Mouse (Mus musculus) layer of hippocampus, postnatal 14 days (tissue): ENCODE measurements around the gene Kmt2d. TPM values are rescaled to one million over a fixed set of nuclear protein-coding genes. Genes with fewer than 3 reads are reported as not detected.
A peak's percentile ranks its signal among the peaks of the same experiment; 100 is the strongest.

Source experiments
- DNase-seq, 2 experiments: peaks; one replicate each; pipeline ENCODE4 v3.0.0; 2021 to 2022; ENCODE audit warnings: low spot score in 2 of 2, mixed read lengths in 1 of 2
- total RNA-seq, 2 experiments: library from RNA; stranded (reverse); gene quantifications; 2 replicates each; pipeline ENCODE4 v1.2.3; 2021

The Kmt2d gene
- total RNA-seq, 2 experiments from 2014 or later, result 71.7 to 83.1 TPM

- peak; percentile 90 for DNase-seq
Observed at GRCm38 (mm10) chr15:98804054-98804453, 67.0 kb downstream of the Kmt2d start.

GRCm38 (mm10) chr15:98802926-98803325, 68.1 kb downstream of the Kmt2d start:
- DNase-seq, result no peak

- peak; percentile 68 to 74 for DNase-seq
Observed at GRCm38 (mm10) chr15:98799396-98799795, 71.6 kb downstream of the Kmt2d start.

DNA sequence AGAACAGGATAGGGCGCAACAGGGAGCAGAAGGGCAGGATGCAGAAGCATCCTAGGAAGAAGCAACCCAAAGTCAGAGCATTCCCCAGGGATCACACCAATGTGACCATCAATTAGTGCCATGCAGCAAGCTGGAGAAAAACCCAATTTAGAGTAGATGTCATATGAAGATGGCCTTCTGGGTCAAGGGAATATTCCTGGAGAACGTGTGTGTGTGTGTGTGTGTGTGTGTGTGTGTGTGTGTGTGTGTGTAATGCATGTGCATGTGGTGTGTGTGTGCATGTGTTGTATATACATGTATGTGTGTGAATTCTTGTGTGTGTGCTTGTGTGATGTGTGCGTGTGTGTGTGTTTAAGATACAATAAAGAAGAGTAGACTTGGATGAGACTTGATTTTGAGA, 72.1 kb downstream of the Kmt2d start:
- DNase-seq, result no peak

DNA sequence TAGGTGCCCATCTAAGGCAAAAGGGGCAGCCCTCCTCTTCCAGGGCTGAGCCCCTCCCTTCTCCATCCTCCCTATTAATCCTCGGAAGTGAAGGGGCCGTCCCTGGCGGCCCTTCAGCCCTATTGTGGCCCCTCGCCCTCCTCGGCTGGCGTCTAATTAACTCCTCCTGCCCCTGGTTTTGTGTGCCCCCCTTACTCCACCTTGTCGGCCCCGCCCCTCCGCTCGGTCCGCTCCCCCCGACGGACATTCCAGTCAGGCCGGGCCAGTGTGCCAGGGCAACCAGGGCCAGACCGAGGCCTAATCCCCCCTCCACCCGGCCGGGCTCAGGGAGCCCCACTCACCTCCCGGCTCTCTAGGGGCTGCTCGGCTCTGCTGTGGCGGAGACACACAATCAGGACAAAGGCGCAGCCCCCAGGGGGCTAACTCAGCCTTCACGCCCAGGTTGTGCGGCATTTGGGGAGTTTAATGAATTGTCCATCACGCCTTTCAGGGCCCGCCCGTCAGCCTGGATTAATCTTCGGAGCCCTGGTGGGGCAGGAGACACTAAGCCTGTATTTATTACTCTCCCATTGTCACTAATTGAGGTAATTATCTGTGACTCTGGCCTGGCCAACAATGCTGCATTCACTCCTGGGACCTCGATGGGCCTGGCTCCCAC, 73.0 kb downstream of the Kmt2d start:
- DNase-seq, result no peak

GRCm38 (mm10) chr15:98796803-98797595, 74.0 kb downstream of the Kmt2d start:
- DNase-seq, result no peak

- DNase-seq, result no peak
Observed at GRCm38 (mm10) chr15:98793141-98793698, 77.8 kb downstream of the Kmt2d start.

- DNase-seq, result no peak
Observed at GRCm38 (mm10) chr15:98792233-98793020, 78.6 kb downstream of the Kmt2d start.

- no peak for DNase-seq
Observed at GRCm38 (mm10) chr15:98791771-98792170, 79.2 kb downstream of the Kmt2d start.

DNA sequence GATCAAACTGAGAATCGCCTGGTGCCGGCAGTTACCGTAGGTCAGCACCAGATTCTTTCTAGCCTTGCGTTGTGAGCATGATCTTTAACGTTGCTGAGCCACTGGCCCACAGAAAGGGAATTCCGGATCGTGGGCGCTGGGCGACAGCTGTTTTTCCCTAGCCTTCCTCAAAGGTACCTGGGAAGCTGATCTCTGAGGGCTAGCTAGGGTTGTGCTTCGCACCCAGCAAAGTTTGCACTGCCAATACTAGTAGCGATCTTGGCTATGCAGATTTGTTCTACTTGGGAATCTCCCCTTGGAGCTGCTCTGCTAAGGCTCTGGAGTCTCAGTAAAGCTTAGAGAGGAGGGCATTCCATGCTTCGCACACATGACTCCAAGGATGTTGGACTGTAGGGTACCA, 79.8 kb downstream of the Kmt2d start:
- no peak for DNase-seq

DNA sequence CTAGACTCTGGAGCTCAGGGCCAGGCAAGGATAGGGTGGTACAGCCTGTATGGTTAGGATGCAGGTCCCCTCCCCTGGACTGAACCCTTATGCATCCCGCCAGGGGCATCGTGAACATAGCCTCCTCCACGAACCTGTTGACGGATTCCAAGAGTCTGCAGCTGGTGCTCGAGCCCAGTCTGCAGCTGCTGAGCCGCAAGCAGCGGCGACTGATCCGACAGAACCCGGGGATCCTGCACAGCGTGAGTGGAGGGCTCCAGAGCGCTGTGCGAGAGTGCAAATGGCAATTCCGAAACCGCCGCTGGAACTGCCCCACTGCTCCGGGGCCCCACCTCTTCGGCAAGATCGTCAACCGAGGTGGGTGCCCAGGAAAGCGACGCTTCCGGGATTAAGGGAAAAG, 80.2 kb downstream of the Kmt2d start:
- no peak for DNase-seq

- no peak for DNase-seq
Observed at GRCm38 (mm10) chr15:98789661-98790535, 81.1 kb downstream of the Kmt2d start, which contains the start of gene Wnt1. Gene Wnt1, plus strand, starts transcription at chr15:98789857.

DNA sequence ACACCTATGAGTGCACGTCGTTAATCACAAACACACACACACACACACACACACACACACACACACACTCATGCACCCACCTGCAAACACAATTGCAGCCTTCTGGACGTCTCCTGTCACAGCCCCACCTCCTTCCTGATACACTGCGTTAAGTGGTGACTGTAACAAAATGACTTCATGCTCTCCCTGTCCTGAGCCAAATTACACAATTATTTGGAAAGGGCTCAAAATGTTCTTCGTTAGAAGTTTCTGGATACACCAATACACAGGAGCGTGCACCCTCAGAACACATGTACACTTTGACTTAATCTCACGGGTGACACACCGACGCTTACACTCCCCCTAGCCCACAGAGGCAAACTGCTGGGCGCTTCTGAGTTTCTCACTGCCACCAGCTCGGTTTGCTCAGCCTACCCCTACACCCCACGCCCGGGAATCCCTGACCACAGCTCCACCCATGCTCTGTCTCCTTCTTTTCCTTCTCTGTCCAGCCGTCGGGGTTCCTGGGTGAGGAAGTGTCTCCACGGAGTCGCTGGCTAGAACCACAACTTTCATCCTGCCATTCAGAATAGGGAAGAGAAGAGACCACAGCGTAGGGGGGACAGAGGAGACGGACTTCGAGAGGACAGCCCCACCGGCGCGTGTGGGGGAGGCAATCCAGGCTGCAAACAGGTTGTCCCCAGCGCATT, 81.9 kb downstream of the Kmt2d start:
- DNase-seq, result no peak

DNA sequence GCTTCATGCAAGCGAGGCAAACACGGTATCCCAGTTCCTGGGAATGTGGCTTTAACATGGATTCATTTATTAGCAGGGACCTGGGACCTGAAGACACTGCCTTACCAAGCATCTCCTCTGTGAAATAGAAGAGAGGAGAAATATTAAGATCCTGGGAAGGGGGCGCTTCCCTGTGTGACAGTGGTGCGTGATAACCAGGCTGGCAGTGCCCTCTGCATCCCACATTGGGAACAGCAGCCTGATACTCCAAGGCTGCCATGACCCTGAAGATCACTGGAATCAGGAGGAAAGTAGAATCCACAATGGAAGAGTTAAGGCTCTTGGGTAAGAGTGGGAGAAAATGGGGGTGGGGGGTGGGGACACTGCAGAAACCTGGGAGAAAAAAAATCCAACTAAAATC, 83.1 kb downstream of the Kmt2d start:
- DNase-seq, result no peak

GRCm38 (mm10) chr15:98785744-98786143, 85.3 kb downstream of the Kmt2d start:
- DNase-seq, result no peak

Other genes starting within 250 kb of the Kmt2d start
- 100 to 1,000 TPM; 159 to 168 TPM for gene Cacnb3, start 240.4 kb downstream of the Kmt2d start, total RNA-seq
- 10 to 100 TPM; 60.3 to 70.2 TPM for gene Ddx23, start 208.3 kb downstream of the Kmt2d start, total RNA-seq
- 10 to 100 TPM; 18.8 to 21.5 TPM for gene Rnd1, start 193.7 kb downstream of the Kmt2d start, total RNA-seq
- 10 to 100 TPM in 1 of 2 experiments, 1 to 10 TPM in 1; 8.9 to 10.1 TPM for gene Ccdc65, start 163.0 kb downstream of the Kmt2d start, total RNA-seq
- 1 to 10 TPM; 1.3 to 2.7 TPM for gene Fkbp11, start 143.0 kb downstream of the Kmt2d start, total RNA-seq
- gene Arf3, start 108.0 kb downstream of the Kmt2d start, total RNA-seq, result 100 to 1,000 TPM; 791 to 794 TPM
- under 1 TPM; 0.41 to 0.48 TPM for gene Wnt10b, start 93.1 kb downstream of the Kmt2d start, total RNA-seq
- not detected for gene Wnt1, start 81.3 kb downstream of the Kmt2d start, total RNA-seq
- 100 to 1,000 TPM; 747 to 793 TPM for gene Ddn, start 61.7 kb downstream of the Kmt2d start, total RNA-seq
- 10 to 100 TPM; 44.5 to 46.2 TPM for gene Prkag1, start 39.7 kb downstream of the Kmt2d start, total RNA-seq
- 1 to 10 TPM; 8.1 to 9.3 TPM for gene Rhebl1, start 23.3 kb upstream of the Kmt2d start, total RNA-seq
- gene Dhh, start 27.3 kb upstream of the Kmt2d start, total RNA-seq, result under 1 TPM; 0.31 to 0.35 TPM
- gene Lmbr1l, start 47.0 kb upstream of the Kmt2d start, total RNA-seq, result 10 to 100 TPM; 13.7 to 17.9 TPM
- 100 to 1,000 TPM; 661 to 671 TPM for gene Tuba1b, start 63.4 kb upstream of the Kmt2d start, total RNA-seq
- not detected for gene Gm49450, start 82.3 kb upstream of the Kmt2d start, total RNA-seq
- 1,000 to 10,000 TPM; 2,120 to 2,322 TPM for gene Tuba1a, start 82.5 kb upstream of the Kmt2d start, total RNA-seq
- 100 to 1,000 TPM; 119 to 162 TPM for gene Tuba1c, start 158.7 kb upstream of the Kmt2d start, total RNA-seq
- gene Prph, start 184.0 kb upstream of the Kmt2d start, total RNA-seq, result 1 to 10 TPM; 3.7 to 5.1 TPM
- gene Troap, start 203.4 kb upstream of the Kmt2d start, total RNA-seq, result 1 to 10 TPM; 1.2 to 2.6 TPM
- gene C1ql4, start 216.6 kb upstream of the Kmt2d start, total RNA-seq, result under 1 TPM in 1 of 2 experiments, not detected in 1; 0.44 TPM
- under 1 TPM in 1 of 2 experiments, not detected in 1; 0.28 TPM for gene Dnajc22, start 222.0 kb upstream of the Kmt2d start, total RNA-seq